Mouse (Mus musculus) cerebellum, adult 9-11 months (tissue): Measurements from ENCODE around the gene Elf2.
A peak's percentile ranks its signal among the peaks of the same experiment; 100 is the strongest.
"Not testable (repeated sequence)": the region's sequence is repeated elsewhere in the genome, so short reads cannot be mapped to it uniquely, and the experiment has no call there.

ENCODE experiments used
- DNase-seq: peaks from one replicate; pipeline ENCODE4 v3.0.0; 2022

The Elf2 gene

GRCm38 (mm10) chr3:51358660-51359557, 18.4 kb upstream of the Elf2 start:
- no peak for DNase-seq

- DNase-seq: peak; percentile 35
Measured at GRCm38 (mm10) chr3:51358181-51358580, 17.7 kb upstream of the Elf2 start.

GRCm38 (mm10) chr3:51357624-51358023, 17.2 kb upstream of the Elf2 start:
- DNase-seq: no peak

- DNase-seq: no peak
Measured at GRCm38 (mm10) chr3:51357078-51357477, 16.6 kb upstream of the Elf2 start.

- DNase-seq: not testable (repeated sequence)
Measured at GRCm38 (mm10) chr3:51354956-51355355, 14.5 kb upstream of the Elf2 start.

- no peak for DNase-seq
Measured at GRCm38 (mm10) chr3:51354034-51354427, 13.6 kb upstream of the Elf2 start.

GRCm38 (mm10) chr3:51353325-51354033, 13.0 kb upstream of the Elf2 start:
- no peak for DNase-seq

- no peak for DNase-seq
Measured at GRCm38 (mm10) chr3:51350806-51351205, 10.3 kb upstream of the Elf2 start.

GRCm38 (mm10) chr3:51348646-51349238, 8.3 kb upstream of the Elf2 start:
- DNase-seq: no peak

- not testable (repeated sequence) for DNase-seq
Measured at GRCm38 (mm10) chr3:51345017-51345416, 4.6 kb upstream of the Elf2 start.

GRCm38 (mm10) chr3:51344182-51344581, 3.7 kb upstream of the Elf2 start:
- peak; percentile 44 for DNase-seq

- DNase-seq: no peak
Measured at GRCm38 (mm10) chr3:51343260-51343659, 2.8 kb upstream of the Elf2 start.

- no peak for DNase-seq
Measured at GRCm38 (mm10) chr3:51342152-51342551, 1.7 kb upstream of the Elf2 start.

- DNase-seq: peak; percentile 87
Measured at GRCm38 (mm10) chr3:51341268-51342081, 1.0 kb upstream of the Elf2 start.

GRCm38 (mm10) chr3:51339734-51340551, 520 bp downstream of the Elf2 start:
- DNase-seq: peak; percentile 61

- DNase-seq: no peak
Measured at GRCm38 (mm10) chr3:51339378-51339733, 1.1 kb downstream of the Elf2 start.

- no peak for DNase-seq
Measured at GRCm38 (mm10) chr3:51335378-51335777, 5.1 kb downstream of the Elf2 start.

- DNase-seq: no peak
Measured at GRCm38 (mm10) chr3:51333950-51334349, 6.5 kb downstream of the Elf2 start.

- DNase-seq: no peak
Measured at GRCm38 (mm10) chr3:51333234-51333889, 7.1 kb downstream of the Elf2 start.

- DNase-seq: no peak
Measured at GRCm38 (mm10) chr3:51330086-51330485, 10.4 kb downstream of the Elf2 start.

GRCm38 (mm10) chr3:51328546-51328945, 11.9 kb downstream of the Elf2 start:
- no peak for DNase-seq
